Mouse (Mus musculus): Measurements from ENCODE around the gene Timeless. TPM values are rescaled to one million over a fixed set of nuclear protein-coding genes. Genes with fewer than 3 reads are reported as not detected.
A peak's percentile ranks its signal among the peaks of the same experiment; 100 is the strongest.
"Not testable (repeated sequence)": the region's sequence is repeated elsewhere in the genome, so short reads cannot be mapped to it uniquely, and the experiment has no call there.

Timeless gene
- polyA plus RNA-seq, 1 experiment from 2014 or later: 8.6 TPM

DNA sequence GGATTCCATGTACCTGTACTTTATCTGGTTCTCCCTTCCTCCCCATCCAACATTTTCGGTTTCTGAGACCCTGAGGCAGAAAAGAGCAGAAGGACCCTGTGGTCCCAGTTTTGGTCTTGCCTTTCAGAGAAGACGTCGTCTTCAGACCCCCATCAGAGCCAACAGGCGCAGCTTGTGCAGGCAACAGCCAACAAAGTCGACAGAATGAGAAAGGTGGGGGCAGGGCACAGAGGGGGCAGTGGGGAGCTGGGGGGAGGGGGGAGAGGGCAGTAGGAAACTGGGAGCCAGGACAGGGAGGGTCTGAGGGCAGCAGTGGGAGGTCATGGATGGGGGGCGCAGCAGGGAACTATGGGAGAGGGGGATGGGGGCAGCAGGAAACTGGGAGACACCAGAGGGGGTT lies 46.3 kb downstream of the Timeless start:
- Histone ChIP-seq H3K27ac (ENCODE audit: low read depth, low read length) (no peak overlapping the region), H3K4me3 (ENCODE audit: low read depth, low read length) (no peak overlapping the region), H3K27me3 (replicated peaks; ENCODE audit: control insufficient read depth, insufficient read depth, low read length) (no peaks in the 10 kb centered on the region), H3K36me3 (ENCODE audit: control insufficient read depth, insufficient read depth) (peaks cover 61% of the 10 kb centered on the region), H3K9me3 (ENCODE audit: control insufficient read depth) (no peaks in the 10 kb centered on the region), H3K9ac (ENCODE audit: low read depth, low read length) (no peak overlapping the region), H3K4me1 (replicated peaks; ENCODE audit: control insufficient read depth, insufficient read depth, low read length) (no peaks in the 10 kb centered on the region), H3K4me2 (replicated peaks; ENCODE audit: low read depth) (no peak overlapping the region)
- ATAC-seq: no peak
- WGBS: 70% methylated on average over 6 of the region's 6 CpGs
- no peak for TF ChIP-seq CTCF (IDR thresholded peaks at IDR 0.05; ENCODE audit: low read depth)

DNA sequence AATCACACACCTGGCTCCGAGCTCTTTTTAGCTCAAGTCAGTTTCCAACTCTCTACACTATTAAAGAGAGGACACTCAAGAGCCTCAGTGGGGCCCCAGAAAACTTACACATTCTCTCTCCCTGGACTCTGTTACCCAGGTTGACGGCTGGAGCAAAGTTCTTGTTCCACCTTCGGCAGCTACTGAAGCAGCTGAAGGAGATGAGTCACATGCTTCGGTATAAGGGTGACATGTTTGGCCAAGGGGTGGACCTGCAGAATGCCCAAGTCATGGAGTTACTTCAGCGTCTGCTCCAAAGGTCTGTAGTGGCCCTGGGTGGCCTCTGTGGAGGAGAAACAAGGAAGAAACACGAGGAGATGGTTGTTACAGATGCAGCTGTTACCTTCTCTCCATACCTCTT lies 49.1 kb downstream of the Timeless start:
- Histone ChIP-seq H3K27me3 (replicated peaks; ENCODE audit: control insufficient read depth, insufficient read depth, low read length) (no peaks in the 10 kb centered on the region), H3K4me2 (replicated peaks; ENCODE audit: low read depth) (peak overlapping the region; percentile 38; the same call in 1 of the 2 replicates), H3K4me3 (ENCODE audit: low read depth, low read length) (no peak overlapping the region), H3K9ac (ENCODE audit: low read depth, low read length) (no peak overlapping the region; the same call in 1 of the 2 replicates), H3K36me3 (ENCODE audit: control insufficient read depth, insufficient read depth) (peaks cover 88% of the 10 kb centered on the region), H3K4me1 (replicated peaks; ENCODE audit: control insufficient read depth, insufficient read depth, low read length) (no peaks in the 10 kb centered on the region), H3K27ac (ENCODE audit: low read depth, low read length) (peak overlapping the region; percentile 83), H3K9me3 (ENCODE audit: control insufficient read depth) (no peaks in the 10 kb centered on the region)
- no peak for TF ChIP-seq CTCF (IDR thresholded peaks at IDR 0.05; ENCODE audit: low read depth)
- ATAC-seq: peak; percentile 94
- 49% methylated on average over 6 of the region's 6 CpGs for WGBS

DNA sequence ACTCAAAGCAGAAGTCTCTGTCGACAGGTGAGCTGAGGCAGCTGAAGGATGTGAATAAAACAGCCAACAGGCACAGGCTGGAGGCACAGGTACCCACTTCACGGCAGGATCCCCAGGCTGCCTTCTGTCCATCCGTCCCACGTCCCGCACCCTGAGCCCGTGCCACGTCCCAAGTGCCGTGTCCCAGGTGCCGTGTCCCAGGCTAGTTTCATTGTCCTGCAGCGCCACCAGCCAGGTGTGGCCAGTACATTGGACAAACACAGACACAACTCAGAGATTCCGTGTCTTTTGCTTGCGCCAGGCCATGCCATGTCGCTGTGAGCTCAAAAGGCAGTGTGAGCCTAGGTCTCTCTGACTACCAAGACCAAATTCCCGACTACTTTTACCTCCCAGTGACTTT lies 49.8 kb downstream of the Timeless start:
- H3K27ac ChIP-seq (ENCODE audit: low read depth, low read length): peak overlapping the region; percentile 78
- no peak overlapping the region for H3K9ac ChIP-seq (ENCODE audit: low read depth, low read length)
- H3K4me3 ChIP-seq (ENCODE audit: low read depth, low read length): no peak overlapping the region
- H3K4me2 ChIP-seq (replicated peaks; ENCODE audit: low read depth): no peak overlapping the region
- peaks cover 91% of the 10 kb centered on the region for H3K36me3 ChIP-seq (ENCODE audit: control insufficient read depth, insufficient read depth)
- no peaks in the 10 kb centered on the region for H3K27me3 ChIP-seq (replicated peaks; ENCODE audit: control insufficient read depth, insufficient read depth, low read length)
- ATAC-seq: no peak
- H3K9me3 ChIP-seq (ENCODE audit: control insufficient read depth): no peaks in the 10 kb centered on the region
- no peaks in the 10 kb centered on the region for H3K4me1 ChIP-seq (replicated peaks; ENCODE audit: control insufficient read depth, insufficient read depth, low read length)
- peak; percentile 60 for TF ChIP-seq CTCF (IDR thresholded peaks at IDR 0.05; ENCODE audit: low read depth)
- WGBS: 75% methylated on average over 14 of the region's 14 CpGs

DNA sequence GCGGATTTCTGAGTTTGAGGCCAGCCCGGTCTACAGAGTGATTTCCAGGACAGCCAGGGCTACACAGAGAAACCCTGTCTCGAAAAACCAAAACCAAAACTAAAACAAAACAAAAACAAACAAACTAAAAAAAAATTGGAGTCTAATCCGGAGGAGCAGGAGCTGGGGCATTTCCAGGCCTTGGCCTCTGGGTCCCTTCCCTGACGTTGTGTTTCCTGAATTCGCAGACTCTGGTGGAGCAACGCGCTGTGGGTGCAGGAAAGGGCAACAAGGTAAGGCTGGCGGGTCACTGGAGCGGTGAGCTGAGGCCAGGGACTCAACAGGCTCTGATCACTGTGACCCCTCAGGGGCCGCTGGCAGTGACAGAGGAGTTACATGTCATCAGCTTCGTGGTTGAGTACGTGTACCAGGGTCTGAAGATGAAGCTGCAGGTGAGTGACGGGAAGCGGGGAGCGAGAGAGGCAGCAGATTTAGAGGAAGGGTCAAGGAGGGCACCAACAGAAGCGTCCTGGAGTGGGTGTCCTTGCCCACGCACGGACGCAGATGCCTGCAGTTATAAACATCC lies 51.1 kb downstream of the Timeless start:
- peaks cover 86% of the 10 kb centered on the region for H3K36me3 ChIP-seq (ENCODE audit: control insufficient read depth, insufficient read depth)
- WGBS: 87% methylated on average over 20 of the region's 20 CpGs
- H3K4me2 ChIP-seq (replicated peaks; ENCODE audit: low read depth): no peak overlapping the region
- no peak for ATAC-seq
- H3K9ac ChIP-seq (ENCODE audit: low read depth, low read length): no peak overlapping the region
- H3K9me3 ChIP-seq (ENCODE audit: control insufficient read depth): no peaks in the 10 kb centered on the region
- 0 out of 2 replicates have a peak overlapping the region, but pooled peaks have one; percentile 78 for H3K27ac ChIP-seq (ENCODE audit: low read depth, low read length)
- H3K27me3 ChIP-seq (replicated peaks; ENCODE audit: control insufficient read depth, insufficient read depth, low read length): no peaks in the 10 kb centered on the region
- H3K4me1 ChIP-seq (replicated peaks; ENCODE audit: control insufficient read depth, insufficient read depth, low read length): no peaks in the 10 kb centered on the region
- no peak for TF ChIP-seq CTCF (IDR thresholded peaks at IDR 0.05; ENCODE audit: low read depth)
- no peak overlapping the region for H3K4me3 ChIP-seq (ENCODE audit: low read depth, low read length)

DNA sequence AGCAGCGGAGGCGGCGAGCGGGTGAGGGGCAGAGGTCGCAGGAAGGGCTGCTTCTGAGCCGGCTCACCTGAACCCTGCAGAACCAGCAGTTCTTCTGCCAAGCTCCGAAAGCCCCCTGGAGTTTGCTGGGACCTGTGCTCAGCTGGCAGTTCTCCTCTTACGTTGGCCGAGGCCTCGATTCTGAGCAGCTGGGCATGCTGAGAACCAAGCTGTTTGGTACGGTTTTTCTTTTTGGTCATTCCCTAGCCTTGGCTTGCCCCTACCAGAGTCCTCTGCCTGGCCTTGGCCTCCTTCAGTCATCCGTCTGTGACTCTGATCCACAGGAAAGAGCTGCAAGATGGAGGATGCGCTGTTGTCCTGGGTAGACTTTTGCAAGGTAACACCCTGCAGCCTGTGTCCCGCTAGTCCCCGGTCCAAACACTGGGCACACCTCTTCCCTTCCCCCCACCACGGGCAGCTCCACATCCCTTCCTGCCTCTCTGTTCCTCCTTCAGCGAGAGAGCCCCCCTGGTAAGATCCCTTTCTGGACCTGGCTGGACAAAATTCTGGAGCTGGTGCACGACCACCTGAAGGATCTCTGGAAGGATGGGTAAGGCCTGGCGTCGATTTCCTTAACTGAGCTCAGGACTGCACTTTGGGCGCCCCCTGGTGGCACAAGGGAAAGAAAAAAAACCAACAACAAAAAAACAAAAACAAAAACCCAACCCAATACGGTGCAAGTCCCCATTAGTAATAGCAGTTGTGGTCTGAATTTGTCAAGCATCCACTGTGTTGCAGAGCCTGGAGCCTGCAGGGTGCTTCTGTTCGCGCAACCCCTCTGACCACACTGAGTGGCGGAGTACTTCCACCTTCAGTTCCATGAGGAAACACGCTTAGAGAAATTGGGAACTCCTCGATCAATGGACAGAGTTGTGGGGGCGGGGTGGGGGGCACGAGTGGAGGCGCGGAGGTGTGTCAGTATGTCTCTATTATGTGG lies 52.0 kb downstream of the Timeless start:
- Histone ChIP-seq H3K9ac (ENCODE audit: low read depth, low read length) (no peak overlapping the region), H3K9me3 (ENCODE audit: control insufficient read depth) (no peaks in the 10 kb centered on the region), H3K4me1 (replicated peaks; ENCODE audit: control insufficient read depth, insufficient read depth, low read length) (no peaks in the 10 kb centered on the region), H3K4me2 (replicated peaks; ENCODE audit: low read depth) (no peak overlapping the region), H3K36me3 (ENCODE audit: control insufficient read depth, insufficient read depth) (peaks cover 83% of the 10 kb centered on the region), H3K4me3 (ENCODE audit: low read depth, low read length) (no peak overlapping the region), H3K27me3 (replicated peaks; ENCODE audit: control insufficient read depth, insufficient read depth, low read length) (no peaks in the 10 kb centered on the region), H3K27ac (ENCODE audit: low read depth, low read length) (no peak overlapping the region)
- TF ChIP-seq CTCF (IDR thresholded peaks at IDR 0.05; ENCODE audit: low read depth): peak; percentile 84
- WGBS: 68% methylated on average over 31 of the region's 31 CpGs
- ATAC-seq: no peak

DNA sequence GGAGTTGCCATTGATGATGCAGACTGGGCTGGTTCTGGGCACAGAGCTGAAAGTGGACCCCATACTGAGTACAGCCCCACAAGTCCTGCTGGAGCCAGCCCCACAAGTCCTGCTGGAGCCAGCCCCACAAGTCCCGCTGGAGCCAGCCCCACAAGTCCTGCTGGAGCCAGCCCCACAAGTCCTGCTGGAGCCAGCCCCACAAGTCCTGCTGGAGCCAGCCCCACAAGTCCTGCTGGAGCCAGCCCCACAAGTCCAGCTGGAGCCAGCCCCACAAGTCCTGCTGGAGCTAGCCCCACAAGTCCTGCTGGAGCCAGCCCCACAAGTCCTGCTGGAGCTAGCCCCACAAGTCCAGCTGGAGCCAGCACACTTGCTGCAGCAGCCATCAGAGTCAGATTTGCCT lies 58.7 kb downstream of the Timeless start:
- H3K9ac ChIP-seq (ENCODE audit: low read depth, low read length); H3K4me3 ChIP-seq (ENCODE audit: low read depth, low read length); H3K4me2 ChIP-seq (replicated peaks; ENCODE audit: low read depth); H3K9me3 ChIP-seq (ENCODE audit: control insufficient read depth); H3K27me3 ChIP-seq (replicated peaks; ENCODE audit: control insufficient read depth, insufficient read depth, low read length); ATAC-seq; H3K27ac ChIP-seq (ENCODE audit: low read depth, low read length); H3K4me1 ChIP-seq (replicated peaks; ENCODE audit: control insufficient read depth, insufficient read depth, low read length): not testable (repeated sequence)
- WGBS: 67% methylated on average over 1 of the region's 1 CpGs
- H3K36me3 ChIP-seq (ENCODE audit: control insufficient read depth, insufficient read depth): peaks cover 57% of the 10 kb centered on the region

Data from intestine, postnatal 0 days (tissue).